Comparison of ENCODE assay signal across 6 mouse cellular contexts in the genomic region with DNA sequence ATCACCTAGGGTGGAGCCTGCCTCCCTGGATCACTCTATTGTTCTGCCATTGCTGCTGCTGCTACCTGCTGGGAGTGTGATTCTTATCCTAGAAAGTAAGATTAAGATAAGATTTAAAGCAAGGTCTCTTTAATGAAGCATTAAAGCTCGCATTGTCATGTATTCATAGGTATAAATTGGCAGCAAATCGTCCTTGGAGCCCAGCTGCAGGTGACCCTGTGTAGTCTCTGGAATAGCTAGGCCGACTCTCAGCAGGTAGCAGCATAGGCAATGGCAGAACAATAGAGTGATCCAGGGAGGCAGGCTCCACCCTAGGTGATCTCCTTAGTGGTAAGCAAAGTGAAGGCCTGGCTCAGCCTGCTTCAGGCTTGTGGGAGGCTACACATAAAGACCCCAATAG.
A peak's percentile ranks its signal among the peaks of the same experiment; 100 is the strongest.
DNase-seq lines count a peak whose midpoint lies in the region; TF ChIP-seq lines count a peak whose summit lies in the region.
"Not testable (repeated sequence)": the region's sequence is repeated elsewhere in the genome, so short reads cannot be mapped to it uniquely, and the experiment has no call there.

No protein-coding gene starts in this region.

- TF ChIP-seq CTCF in ES-Bruce4 (IDR thresholded peaks at IDR 0.05; ENCODE audit: low read depth, low read length): not testable (repeated sequence)

- not testable (repeated sequence) for H3K36me3 ChIP-seq in ES-Bruce4 (ENCODE audit: control insufficient read depth, insufficient read depth, low read length, poor library complexity, severe bottlenecking); ES-E14 (ENCODE audit: control insufficient read depth, insufficient read depth, low read length, poor library complexity, severe bottlenecking)

- not testable (repeated sequence) for H3K27me3 ChIP-seq in ES-Bruce4 (ENCODE audit: control insufficient read depth, insufficient read depth, low read length, poor library complexity, severe bottlenecking)

- not testable (repeated sequence) for TF ChIP-seq EP300 in ES-Bruce4 (IDR thresholded peaks at IDR 0.05; ENCODE audit: insufficient read depth, low read depth, low read length)

- peak overlapping the region; percentile 19; the same call in 1 of the 2 replicates for H3K27ac ChIP-seq in ES-Bruce4 (ENCODE audit: insufficient read depth, low read length)
- H3K27ac ChIP-seq in ES-E14 (ENCODE audit: insufficient read depth, low read depth, low read length, poor library complexity, severe bottlenecking): not testable (repeated sequence)

- in situ Hi-C loops in ES-E14 (cut with MboI; ENCODE audit: low sequenced_read_pairs in 2 of 2, unreplicated experiment in 2 of 2): not testable (repeated sequence)

- H3K9me3 ChIP-seq in ES-Bruce4 (replicated peaks; ENCODE audit: control insufficient read depth, insufficient read depth, low read length, poor library complexity, severe bottlenecking); ES-E14 (ENCODE audit: control insufficient read depth, insufficient read depth, low read depth, low read length): not testable (repeated sequence)

- H3K9ac ChIP-seq in ES-Bruce4 (ENCODE audit: low read depth, poor library complexity, severe bottlenecking); ES-E14 (ENCODE audit: insufficient read depth, low read depth, low read length, poor library complexity, severe bottlenecking): not testable (repeated sequence)

- not testable (repeated sequence) for H3K4me3 ChIP-seq in ES-Bruce4 (ENCODE audit: low read depth, low read length); ES-E14 (ENCODE audit: insufficient read depth in 1 of 2, low read depth in 1 of 2, low read length in 2 of 2, poor library complexity in 1 of 2, severe bottlenecking in 1 of 2)

- DNase-seq in ES-CJ7 (ENCODE audit: low read depth, low spot score) (peak; percentile 95), ES-E14 (ENCODE audit: low read depth, low spot score) (peak; percentile 40), R1 (ENCODE audit: low read depth, low spot score) (peak; percentile 90), WW6 (ENCODE audit: low read depth, low spot score) (peak; percentile 5), ZHBTc4 (ENCODE audit: low read depth, low spot score) (peak; percentile 93)

- not testable (repeated sequence) for H3K4me1 ChIP-seq in ES-Bruce4 (ENCODE audit: control insufficient read depth, insufficient read depth, low read length); ES-E14 (ENCODE audit: control insufficient read depth in 2 of 2, insufficient read depth in 2 of 2, low read length in 2 of 2, poor library complexity in 1 of 2)

- not testable (repeated sequence) for TF ChIP-seq POLR2A in ES-Bruce4 (IDR thresholded peaks at IDR 0.05; ENCODE audit: insufficient read depth, low read length)

Comparison
In these comparisons a context has a peak if more than half of its experiments do, and no peak if none do; other contexts are left out.
1. DNase-seq: peak in every context shown above with its lines; median percentile 95 in ES-CJ7; 93 in ZHBTc4; 90 in R1; 40 in ES-E14; 5 in WW6.